Mouse (Mus musculus): ENCODE data around the gene Gm17651. TPM values are rescaled to one million over a fixed set of nuclear protein-coding genes. Genes with fewer than 3 reads are reported as not detected.

Gm17651 gene
- polyA plus RNA-seq, 1 experiment from 2014 or later = not detected

DNA sequence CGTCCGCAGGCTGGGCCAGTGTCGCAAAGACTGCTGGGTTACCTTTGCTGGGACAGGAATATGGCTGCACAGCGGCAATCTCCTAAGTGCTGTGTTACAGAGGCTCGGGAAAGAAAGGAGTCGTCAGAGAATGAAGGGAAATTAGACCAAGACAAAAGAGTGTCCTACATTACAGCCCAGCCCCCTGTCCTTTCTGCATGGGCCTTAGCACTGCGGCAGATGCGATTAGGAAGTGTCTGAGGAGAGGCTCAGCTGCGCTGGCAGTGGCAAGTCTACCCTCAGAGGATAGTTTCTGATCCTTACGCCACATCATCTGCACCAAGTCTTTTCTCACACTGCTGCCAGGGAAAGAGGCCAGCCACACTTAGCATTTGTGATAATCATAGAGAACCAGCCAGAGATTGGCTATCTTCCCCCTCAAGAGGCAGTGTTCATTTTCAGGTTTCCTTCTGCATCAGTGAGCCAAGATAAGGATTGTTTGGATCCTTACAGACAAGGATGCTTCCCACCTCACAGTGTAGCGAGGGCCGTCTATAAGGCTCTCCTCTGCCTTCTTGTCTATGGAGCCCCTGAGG, 17.0 kb upstream of the Gm17651 start:
- no peak overlapping the region for H3K4me3 ChIP-seq
- 0 out of 2 replicates have a peak, but pooled peaks cover 8% of the 10 kb centered on the region for H3K4me1 ChIP-seq
- no peak overlapping the region for H3K4me2 ChIP-seq
- H3K27me3 ChIP-seq = 0 out of 2 replicates have a peak, but pooled peaks cover 6% of the 10 kb centered on the region
- 52% methylated on average over 12 of the region's 12 CpGs for WGBS
- no peak for ATAC-seq
- no peak overlapping the region for H3K9ac ChIP-seq
- no peaks in the 10 kb centered on the region for H3K36me3 ChIP-seq (ENCODE audit: poor library complexity, severe bottlenecking)
- no peak overlapping the region for H3K27ac ChIP-seq
- no peaks in the 10 kb centered on the region for H3K9me3 ChIP-seq (replicated peaks)

DNA sequence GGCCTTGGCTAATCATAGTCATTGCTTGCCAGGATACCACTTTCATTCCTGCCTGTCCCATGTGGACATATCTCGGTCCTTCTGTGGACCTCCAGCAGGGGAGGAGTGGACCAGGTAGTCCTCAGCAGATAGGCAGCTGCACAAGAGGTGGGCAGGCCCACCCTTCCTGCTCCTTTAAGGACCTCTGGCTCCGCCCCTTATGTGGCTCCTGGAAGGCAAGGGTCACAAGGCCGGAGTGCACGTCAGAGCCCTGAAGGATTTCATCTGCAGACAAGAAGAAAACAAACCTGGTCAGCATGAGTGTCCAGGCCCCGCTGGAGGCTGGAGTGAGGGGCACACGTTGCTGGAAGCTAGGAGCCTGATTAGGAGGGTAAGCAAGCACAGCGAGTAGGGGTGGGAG, 16.1 kb upstream of the Gm17651 start:
- 70% methylated on average over 7 of the region's 7 CpGs for WGBS
- H3K9me3 ChIP-seq (replicated peaks) = no peaks in the 10 kb centered on the region
- ATAC-seq = no peak

DNA sequence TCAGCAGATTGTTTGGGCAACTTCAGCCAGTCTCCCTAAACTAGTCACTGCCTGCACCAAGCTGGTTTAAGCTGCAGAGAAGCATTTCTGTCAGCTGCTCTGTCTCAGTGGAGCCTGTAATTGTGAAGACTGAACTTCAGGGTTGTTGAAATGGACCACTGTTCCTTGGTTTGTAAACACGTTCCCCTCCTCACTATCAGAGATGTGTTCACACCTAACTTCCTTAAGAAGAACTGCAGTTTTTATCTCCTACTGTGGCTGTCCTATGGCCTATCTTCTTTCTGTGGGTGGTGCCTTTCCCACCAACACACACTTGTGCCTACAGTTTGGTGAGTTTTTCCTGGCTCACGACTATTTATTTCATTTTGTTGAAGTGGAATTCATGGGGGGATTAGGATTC, 14.8 kb upstream of the Gm17651 start:
- Histone ChIP-seq H3K9ac (no peak overlapping the region), H3K36me3 (ENCODE audit: poor library complexity, severe bottlenecking) (no peaks in the 10 kb centered on the region), H3K4me2 (no peak overlapping the region), H3K4me1 (0 out of 2 replicates have a peak, but pooled peaks cover 8% of the 10 kb centered on the region), H3K4me3 (no peak overlapping the region), H3K9me3 (replicated peaks) (no peaks in the 10 kb centered on the region), H3K27me3 (peaks cover 9% of the 10 kb centered on the region), H3K27ac (no peak overlapping the region)
- no peak for ATAC-seq
- 76% methylated on average over 2 of the region's 2 CpGs for WGBS

More for the DNA sequence above, 16.1 kb upstream of the Gm17651 start:
- H3K4me2 ChIP-seq = no peak overlapping the region
- H3K4me1 ChIP-seq = 0 out of 2 replicates have a peak, but pooled peaks cover 8% of the 10 kb centered on the region
- no peak overlapping the region for H3K4me3 ChIP-seq
- H3K9ac ChIP-seq = no peak overlapping the region
- H3K27ac ChIP-seq = no peak overlapping the region
- 0 out of 2 replicates have a peak, but pooled peaks cover 6% of the 10 kb centered on the region for H3K27me3 ChIP-seq
- no peaks in the 10 kb centered on the region for H3K36me3 ChIP-seq (ENCODE audit: poor library complexity, severe bottlenecking)

DNA sequence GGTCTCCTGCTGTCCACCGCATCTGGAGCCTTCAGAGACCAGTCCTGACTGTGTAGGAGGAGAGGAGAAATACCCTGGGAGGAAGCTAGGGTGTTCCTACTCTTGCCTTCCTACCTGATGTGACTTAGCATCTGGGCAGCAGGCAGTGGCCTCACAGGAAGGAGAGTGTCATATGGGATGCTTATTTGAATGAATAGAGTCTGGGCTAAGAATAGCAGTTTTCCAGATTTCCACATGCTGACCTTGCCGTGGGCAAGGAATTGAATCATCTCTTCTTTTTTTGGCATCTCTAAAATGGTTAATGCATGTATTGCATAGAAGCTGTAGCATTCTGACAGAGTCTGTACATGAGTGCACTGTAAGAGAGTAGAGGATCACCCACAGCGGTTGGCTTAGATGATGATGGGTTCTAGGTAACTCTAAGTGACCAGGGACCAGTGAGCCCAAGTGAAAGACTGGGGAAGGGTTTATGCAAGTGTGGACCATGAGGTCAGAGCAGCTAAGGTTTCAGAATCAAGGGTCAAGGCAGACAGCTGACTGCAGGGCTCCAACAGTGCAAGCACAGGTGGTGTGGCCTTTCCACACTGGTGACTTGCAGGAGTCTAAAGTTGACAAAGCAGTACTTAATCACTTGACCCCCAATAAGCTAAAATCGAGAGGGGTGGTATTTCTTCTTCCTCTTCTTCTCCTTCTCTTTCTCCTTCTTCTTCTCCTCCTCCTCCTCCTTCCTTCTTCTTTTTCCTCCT, 12.1 kb upstream of the Gm17651 start:
- H3K36me3 ChIP-seq (ENCODE audit: poor library complexity, severe bottlenecking) = no peaks in the 10 kb centered on the region
- no peak overlapping the region for H3K9ac ChIP-seq
- no peak for ATAC-seq
- no peaks in the 10 kb centered on the region for H3K9me3 ChIP-seq (replicated peaks)
- H3K4me2 ChIP-seq = no peak overlapping the region
- no peak overlapping the region for H3K27ac ChIP-seq
- H3K27me3 ChIP-seq = peaks cover 35% of the 10 kb centered on the region
- WGBS = 85% methylated on average over 4 of the region's 4 CpGs
- peaks cover 23% of the 10 kb centered on the region for H3K4me1 ChIP-seq
- no peak overlapping the region for H3K4me3 ChIP-seq

DNA sequence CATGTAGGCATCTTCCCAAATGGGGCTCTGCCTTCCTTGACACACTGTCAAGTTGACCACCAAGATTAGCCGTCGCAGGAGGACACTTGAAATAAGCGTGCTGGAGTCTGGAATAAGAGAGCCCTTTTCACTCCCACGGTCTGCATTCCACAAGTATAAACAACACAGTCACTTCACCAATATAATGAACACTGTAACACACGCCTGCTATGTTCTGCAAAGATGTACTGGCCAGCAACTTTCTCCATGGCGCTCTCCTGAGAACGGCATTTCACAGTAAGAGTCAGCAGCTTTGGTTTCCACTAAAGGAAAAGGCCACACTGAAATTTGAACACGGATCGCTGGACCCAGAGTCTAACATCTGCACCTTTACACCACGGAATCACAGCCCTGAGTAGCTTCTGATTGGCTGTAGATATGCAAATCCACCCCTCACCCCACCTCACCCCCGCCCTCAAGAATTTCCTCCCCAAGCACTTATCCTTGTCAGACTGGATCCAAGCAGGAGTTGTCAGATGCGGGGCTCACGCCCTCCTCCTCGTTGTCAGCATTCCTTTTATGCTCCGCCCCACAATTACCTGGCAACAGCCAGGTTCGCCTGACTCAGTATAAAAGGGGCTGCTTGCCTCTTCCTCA, 9.2 kb upstream of the Gm17651 start:
- Histone ChIP-seq H3K27ac (no peak overlapping the region), H3K27me3 (peaks cover 49% of the 10 kb centered on the region), H3K36me3 (ENCODE audit: poor library complexity, severe bottlenecking) (no peaks in the 10 kb centered on the region), H3K9me3 (replicated peaks) (no peaks in the 10 kb centered on the region), H3K9ac (no peak overlapping the region), H3K4me1 (peaks cover 22% of the 10 kb centered on the region), H3K4me2 (peak overlapping the region; percentile 24; the same call in 1 of the 2 replicates), H3K4me3 (no peak overlapping the region)
- WGBS = 7% methylated on average over 16 of the region's 16 CpGs
- peak; percentile 22; the same call in 1 of the 2 replicates for ATAC-seq

DNA sequence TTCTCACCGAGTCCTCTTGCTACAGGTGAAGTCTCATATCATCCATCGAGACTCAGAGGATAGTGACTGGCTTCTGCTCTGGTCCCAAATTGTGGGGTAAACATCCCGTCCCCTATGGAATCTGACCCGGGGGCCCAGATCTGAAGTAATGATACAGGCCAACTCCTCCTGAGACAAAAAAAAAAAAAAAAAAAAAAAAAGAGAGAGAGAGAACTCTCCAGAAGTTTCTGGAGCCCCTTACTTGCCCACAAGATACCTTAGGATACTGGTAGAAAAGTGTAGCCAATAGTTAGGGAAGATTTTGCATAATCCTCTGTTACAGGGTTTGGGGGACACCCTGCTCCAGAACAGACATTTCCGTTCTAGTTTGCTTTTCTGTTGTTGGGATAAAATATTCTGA, 8.1 kb upstream of the Gm17651 start:
- no peaks in the 10 kb centered on the region for H3K9me3 ChIP-seq (replicated peaks)
- peaks cover 47% of the 10 kb centered on the region for H3K27me3 ChIP-seq
- H3K4me1 ChIP-seq = peaks cover 22% of the 10 kb centered on the region
- H3K4me2 ChIP-seq = peak overlapping the region; percentile 74
- H3K27ac ChIP-seq = no peak overlapping the region
- H3K4me3 ChIP-seq = no peak overlapping the region
- ATAC-seq = no peak
- H3K9ac ChIP-seq = no peak overlapping the region
- H3K36me3 ChIP-seq (ENCODE audit: poor library complexity, severe bottlenecking) = no peaks in the 10 kb centered on the region
- 29% methylated on average over 5 of the region's 5 CpGs for WGBS

DNA sequence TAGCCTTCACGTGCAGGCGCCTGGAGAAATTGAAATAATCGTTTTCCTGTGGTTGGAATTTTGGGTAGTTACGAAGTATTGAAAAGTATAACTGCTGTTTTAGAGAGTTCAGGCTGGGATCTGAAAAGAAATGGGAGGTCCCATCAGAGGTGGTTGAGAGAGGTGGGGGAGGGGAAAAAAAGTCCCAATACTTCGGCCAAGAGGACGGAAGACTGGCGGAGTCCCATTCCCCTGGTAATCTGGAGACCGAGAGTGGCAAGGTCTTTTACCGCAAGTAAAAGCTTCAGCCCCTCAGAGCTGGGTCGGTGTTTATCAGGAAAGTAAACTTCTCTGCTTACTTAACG, 7.6 kb upstream of the Gm17651 start:
- peak overlapping the region; percentile 74 for H3K4me2 ChIP-seq
- no peaks in the 10 kb centered on the region for H3K36me3 ChIP-seq (ENCODE audit: poor library complexity, severe bottlenecking)
- H3K27ac ChIP-seq = no peak overlapping the region
- H3K9ac ChIP-seq = no peak overlapping the region
- ATAC-seq = no peak
- peak overlapping the region; percentile 40 for H3K4me3 ChIP-seq
- no peaks in the 10 kb centered on the region for H3K9me3 ChIP-seq (replicated peaks)
- H3K27me3 ChIP-seq = peaks cover 47% of the 10 kb centered on the region
- H3K4me1 ChIP-seq = peaks cover 22% of the 10 kb centered on the region
- 2% methylated on average over 11 of the region's 11 CpGs for WGBS

DNA sequence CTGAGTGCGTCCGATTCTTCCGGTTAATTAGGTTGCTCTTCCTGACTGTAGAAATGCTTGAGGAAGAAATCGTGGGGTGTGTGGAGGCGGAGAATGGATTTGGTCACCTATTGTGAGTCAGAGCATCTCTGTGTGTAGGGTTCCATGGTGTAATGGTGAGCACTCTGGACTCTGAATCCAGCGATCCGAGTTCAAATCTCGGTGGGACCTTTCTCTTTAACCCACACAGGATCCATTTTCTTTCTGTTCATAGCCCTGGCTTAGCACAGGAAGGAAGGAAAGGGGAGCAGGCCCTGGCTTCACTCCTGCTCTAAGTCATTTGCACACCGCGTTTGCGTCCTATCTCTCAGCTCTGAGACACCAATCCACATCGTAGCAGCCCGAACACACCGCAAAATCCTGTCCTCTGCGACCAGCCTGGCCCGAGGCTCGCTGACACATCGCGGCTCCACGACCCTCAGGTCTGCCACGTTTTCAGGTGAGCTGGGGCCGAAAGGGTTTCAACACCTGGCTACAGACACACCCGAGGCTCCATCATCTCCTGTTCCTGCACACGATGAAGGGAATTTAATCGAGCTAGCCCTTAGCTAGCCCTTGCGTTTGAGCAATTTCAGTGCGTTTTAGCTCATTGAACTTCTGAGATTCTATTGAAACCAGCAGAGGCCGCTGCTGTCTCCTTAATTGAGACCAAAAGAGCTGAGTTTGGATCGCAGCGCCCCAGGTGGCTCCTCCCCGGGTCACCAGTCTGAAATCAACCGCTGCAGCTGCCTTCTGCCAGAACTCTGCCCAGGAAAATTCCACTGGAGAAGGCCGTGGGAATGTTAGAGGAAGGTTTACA, 7.0 kb upstream of the Gm17651 start:
- H3K27ac ChIP-seq = no peak overlapping the region
- peaks cover 22% of the 10 kb centered on the region for H3K4me1 ChIP-seq
- H3K4me3 ChIP-seq = peak overlapping the region; percentile 40
- WGBS = under 1% methylated on average over 33 of the region's 33 CpGs
- H3K9me3 ChIP-seq (replicated peaks) = no peaks in the 10 kb centered on the region
- no peaks in the 10 kb centered on the region for H3K36me3 ChIP-seq (ENCODE audit: poor library complexity, severe bottlenecking)
- peak; percentile 46 for ATAC-seq
- H3K27me3 ChIP-seq = peaks cover 44% of the 10 kb centered on the region
- peak overlapping the region; percentile 74 for H3K4me2 ChIP-seq
- H3K9ac ChIP-seq = peak overlapping the region; percentile 50

DNA sequence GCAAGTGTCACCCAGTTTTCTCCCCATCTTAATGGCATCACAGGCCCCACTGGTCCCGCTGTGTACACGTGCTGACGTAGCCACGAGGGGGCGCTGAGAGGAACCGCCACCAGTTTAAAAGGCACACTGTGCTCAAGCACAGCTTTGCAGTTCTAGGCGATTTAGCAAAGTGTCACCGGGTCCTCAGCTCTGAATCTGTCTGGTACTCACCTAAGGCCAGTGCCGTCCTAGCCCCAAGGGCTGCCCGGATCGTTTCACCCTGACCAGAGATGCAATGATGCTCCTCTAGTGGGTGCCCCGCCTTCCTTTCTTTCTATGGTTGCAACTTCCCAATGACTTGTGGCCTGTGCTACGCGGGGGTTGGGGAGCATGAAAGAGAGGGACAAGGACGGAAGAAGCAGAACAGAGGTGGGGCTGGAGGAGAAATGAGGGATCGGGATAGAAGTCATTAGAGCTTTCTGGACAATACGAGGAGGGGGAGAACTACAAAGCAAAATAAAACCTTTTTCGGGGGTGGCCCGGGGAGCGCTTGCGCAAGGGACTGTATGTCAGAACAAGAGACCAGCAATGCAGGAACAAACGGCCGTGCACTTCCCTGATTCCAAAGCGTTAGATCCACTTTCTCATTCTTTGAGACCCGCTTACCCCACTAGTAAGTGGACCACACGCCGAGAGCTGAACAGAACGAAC, 6.3 kb upstream of the Gm17651 start:
- Histone ChIP-seq H3K9ac (peak overlapping the region; percentile 50; the same call in 1 of the 2 replicates), H3K27me3 (peaks cover 43% of the 10 kb centered on the region), H3K4me1 (peaks cover 22% of the 10 kb centered on the region), H3K36me3 (ENCODE audit: poor library complexity, severe bottlenecking) (no peaks in the 10 kb centered on the region), H3K9me3 (replicated peaks) (no peaks in the 10 kb centered on the region), H3K27ac (no peak overlapping the region), H3K4me2 (peak overlapping the region; percentile 74), H3K4me3 (peak overlapping the region; percentile 40)
- WGBS = under 1% methylated on average over 28 of the region's 28 CpGs
- peak; percentile 81 for ATAC-seq

DNA sequence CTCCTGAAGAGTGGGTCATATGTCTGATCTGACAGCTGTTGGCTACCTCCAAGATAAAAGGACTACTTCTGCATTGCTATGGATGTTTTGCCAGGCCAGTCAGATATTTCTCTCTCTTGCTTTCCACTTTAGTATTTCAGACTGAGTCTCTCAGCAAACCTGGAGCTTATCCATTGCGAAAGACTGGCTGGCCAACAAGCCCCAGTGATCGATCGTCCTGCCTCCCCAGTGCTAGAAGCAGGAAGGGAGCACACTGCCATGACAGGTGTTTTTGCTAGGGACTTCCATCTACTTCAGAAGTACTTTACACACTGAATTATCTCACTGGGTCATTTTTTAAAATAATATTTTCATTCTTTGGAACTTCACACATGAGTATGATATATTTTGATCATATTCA, 3.9 kb upstream of the Gm17651 start:
- Histone ChIP-seq H3K36me3 (ENCODE audit: poor library complexity, severe bottlenecking) (no peaks in the 10 kb centered on the region), H3K4me2 (no peak overlapping the region), H3K4me1 (peaks cover 14% of the 10 kb centered on the region), H3K4me3 (no peak overlapping the region), H3K27ac (no peak overlapping the region), H3K9ac (no peak overlapping the region), H3K9me3 (replicated peaks) (no peaks in the 10 kb centered on the region), H3K27me3 (peaks cover 32% of the 10 kb centered on the region)
- WGBS = 96% methylated on average over 3 of the region's 3 CpGs
- ATAC-seq = no peak

DNA sequence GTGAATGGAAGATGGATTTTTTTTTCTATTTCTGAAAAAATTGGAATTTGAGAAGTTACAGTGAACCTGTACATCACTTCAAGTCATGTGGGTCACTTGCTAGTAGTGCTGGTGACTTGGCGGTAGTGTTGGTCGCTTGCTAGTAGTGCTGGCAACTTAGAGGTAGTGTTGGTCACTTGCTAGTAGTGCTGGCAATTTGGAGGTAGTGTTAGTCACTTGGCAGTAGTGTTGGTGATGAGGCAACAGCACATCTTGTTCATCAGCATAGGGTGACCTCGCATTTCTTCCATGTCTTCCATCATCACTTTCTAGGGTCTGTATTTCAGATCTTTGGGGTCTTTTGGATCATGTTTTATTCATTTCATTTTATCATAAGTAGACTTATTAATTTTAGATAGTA, 1.6 kb upstream of the Gm17651 start:
- WGBS = 96% methylated on average over 3 of the region's 3 CpGs
- no peak for ATAC-seq

More for the DNA sequence above, 1.6 kb upstream of the Gm17651 start:
- Histone ChIP-seq H3K36me3 (ENCODE audit: poor library complexity, severe bottlenecking) (peaks cover 5% of the 10 kb centered on the region; the same call in 1 of the 2 replicates), H3K27me3 (peaks cover 12% of the 10 kb centered on the region; the same call in 1 of the 2 replicates), H3K9me3 (replicated peaks) (no peaks in the 10 kb centered on the region), H3K4me2 (no peak overlapping the region), H3K4me1 (peaks cover under 1% of the 10 kb centered on the region; the same call in 1 of the 2 replicates), H3K4me3 (no peak overlapping the region), H3K9ac (no peak overlapping the region), H3K27ac (no peak overlapping the region)
